Mouse (Mus musculus) bone marrow macrophage, adult 2 months (primary cell): ENCODE results near the gene Ror2.

Source experiments
- CTCF ChIP-seq: IDR thresholded peaks from 2 replicates; pipeline ENCODE4 v1.5.1; 2012; ENCODE audit warnings: low read depth, mild to moderate bottlenecking, low read length, moderate library complexity
- POLR2A ChIP-seq: IDR thresholded peaks from 2 replicates; pipeline ENCODE4 v1.6.1; 2012; ENCODE audit warnings: mild to moderate bottlenecking, low read depth, low read length, borderline replicate concordance

DNA sequence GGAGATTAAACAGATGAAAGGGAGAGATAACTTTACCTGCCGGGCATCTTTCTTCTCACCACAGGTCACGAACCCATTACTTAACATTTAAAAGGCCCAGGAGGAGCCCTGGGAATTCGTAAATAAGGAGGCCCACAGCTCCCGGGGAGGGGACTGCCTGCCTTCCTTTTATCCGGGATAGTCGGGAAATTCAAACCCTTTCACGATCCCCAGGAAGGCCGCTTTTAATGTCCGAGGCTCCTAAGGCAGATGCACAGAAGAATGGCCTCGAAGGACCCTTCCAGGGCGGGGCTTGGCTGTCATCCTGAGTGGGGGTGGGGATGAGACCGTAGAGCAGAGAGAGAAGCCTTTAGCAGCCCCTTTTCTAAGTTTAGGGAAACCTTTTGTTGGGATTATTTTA lies 51.1 kb downstream of the Ror2 start:
- TF ChIP-seq CTCF (no peak), POLR2A (no peak)
